Mouse (Mus musculus) CH12.LX (cell line): ENCODE data around the gene Gpat3. TPM values are rescaled to one million over a fixed set of nuclear protein-coding genes. Genes with fewer than 3 reads are reported as not detected.
A peak's percentile ranks its signal among the peaks of the same experiment; 100 is the strongest.

Source experiments
- DNase-seq: peaks from one replicate; pipeline ENCODE4 v3.0.0-alpha.2; 2013; ENCODE audit errors: extremely low read depth
- H3K27ac ChIP-seq: 2 replicates; pipeline ENCODE4 v1.5.1; 2012; ENCODE audit warnings: low read depth, mild to moderate bottlenecking, control low read depth, moderate library complexity; ENCODE audit not compliant: insufficient read depth
- H3K27me3 ChIP-seq: replicated peaks from 2 replicates; pipeline ENCODE3; 2012; ENCODE audit warnings: inconsistent platforms
- H3K36me3 ChIP-seq, 2 experiments: replicated peaks in 1 of 2; 2 replicates each; pipeline versions ENCODE3 to v1.6.1; 2012; ENCODE audit warnings: inconsistent platforms in 1 of 2, low read length in 1 of 2, mild to moderate bottlenecking in 1 of 2, mixed read lengths in 1 of 2, moderate library complexity in 1 of 2; ENCODE audit not compliant: control insufficient read depth in 1 of 2, insufficient read depth in 1 of 2
- H3K4me1 ChIP-seq, 2 experiments: 2 replicates each; pipeline ENCODE4 v1.6.1; 2012; ENCODE audit warnings: inconsistent platforms in 1 of 2, moderate library complexity in 1 of 2; ENCODE audit not compliant: insufficient read depth in 2 of 2, control insufficient read depth in 1 of 2
- H3K4me2 ChIP-seq: 2 replicates; pipeline ENCODE4 v1.6.1; 2012; ENCODE audit warnings: low read depth, mild to moderate bottlenecking, control low read depth; ENCODE audit not compliant: poor library complexity, insufficient read depth, severe bottlenecking
- H3K4me3 ChIP-seq, 3 experiments: fragments of 150-350 bp in 1 of 3; sonication (generic) in 1 of 3; replicated peaks in 1 of 3; 2 replicates each; pipeline versions ENCODE3 to v1.5.1; 2011 to 2012; ENCODE audit warnings: low read depth in 2 of 3, low read length in 2 of 3, mild to moderate bottlenecking in 2 of 3, moderate library complexity in 2 of 3, control low read depth in 1 of 3, improper control_type of control experiment in 1 of 3, inconsistent platforms in 1 of 3, mixed read lengths in 1 of 3; ENCODE audit not compliant: poor library complexity in 1 of 3
- H3K79me2 ChIP-seq: replicated peaks from 2 replicates; pipeline ENCODE4 v1.6.1; 2012; ENCODE audit warnings: mild to moderate bottlenecking, moderate library complexity; ENCODE audit not compliant: control insufficient read depth, poor library complexity, insufficient read depth, severe bottlenecking; ENCODE audit errors: extremely low read depth
- H3K9ac ChIP-seq: 2 replicates; pipeline ENCODE4 v1.6.1; 2012; ENCODE audit warnings: low read depth, mild to moderate bottlenecking, control low read depth, moderate library complexity; ENCODE audit not compliant: insufficient read depth
- H3K9me3 ChIP-seq: replicated peaks from 2 replicates; pipeline ENCODE3; 2012; ENCODE audit warnings: low read length, inconsistent platforms, mixed read lengths
- CHD1 ChIP-seq: IDR thresholded peaks from 2 replicates; pipeline ENCODE4 v1.6.1; 2012; ENCODE audit warnings: low read depth, low read length, improper control_type of control experiment, inconsistent platforms
- CHD2 ChIP-seq: IDR thresholded peaks from 2 replicates; pipeline ENCODE4 v1.6.1; 2011; ENCODE audit warnings: low read length, improper control_type of control experiment
- CTCF ChIP-seq, 2 experiments: IDR thresholded peaks in 1 of 2; conservative IDR thresholded peaks in 1 of 2; 2 replicates each; pipeline ENCODE4 v1.5.1; 2011 to 2012; ENCODE audit warnings: low read depth in 2 of 2, low read length in 2 of 2, improper control_type of control experiment in 1 of 2, inconsistent platforms in 1 of 2, mild to moderate bottlenecking in 1 of 2, moderate library complexity in 1 of 2
- ETS1 ChIP-seq: conservative IDR thresholded peaks from 2 replicates; pipeline ENCODE4 v1.6.1; 2012; ENCODE audit warnings: low read depth, mild to moderate bottlenecking, inconsistent platforms, low read length, improper control_type of control experiment, moderate library complexity
- GABPA ChIP-seq: IDR thresholded peaks from 2 replicates; pipeline ENCODE4 v1.6.1; 2012; ENCODE audit warnings: low read depth, low read length, improper control_type of control experiment, inconsistent platforms; ENCODE audit not compliant: insufficient replicate concordance
- HCFC1 ChIP-seq: IDR thresholded peaks from 2 replicates; pipeline ENCODE4 v1.6.1; 2012; ENCODE audit warnings: low read depth, mild to moderate bottlenecking, inconsistent platforms, low read length, improper control_type of control experiment
- IRF4 ChIP-seq: IDR thresholded peaks from 2 replicates; pipeline ENCODE4 v1.6.1; 2014; ENCODE audit warnings: low read depth, mild to moderate bottlenecking, inconsistent platforms, low read length, improper control_type of control experiment
- JUN ChIP-seq: IDR thresholded peaks from 2 replicates; pipeline ENCODE4 v1.6.1; 2011; ENCODE audit warnings: low read depth, mild to moderate bottlenecking, low read length, improper control_type of control experiment, moderate library complexity; ENCODE audit not compliant: insufficient read depth
- JUND ChIP-seq: conservative IDR thresholded peaks from 2 replicates; pipeline ENCODE4 v1.6.1; 2011; ENCODE audit warnings: low read depth, low read length, improper control_type of control experiment
- MAFK ChIP-seq: IDR thresholded peaks from 2 replicates; pipeline ENCODE4 v1.6.1; 2011; ENCODE audit warnings: low read length, improper control_type of control experiment; ENCODE audit not compliant: insufficient replicate concordance
- MAX ChIP-seq: IDR thresholded peaks from 2 replicates; pipeline ENCODE4 v1.6.1; 2011; ENCODE audit warnings: low read length, improper control_type of control experiment
- MAZ ChIP-seq: IDR thresholded peaks from 2 replicates; pipeline ENCODE4 v1.6.1; 2012; ENCODE audit warnings: low read depth, mild to moderate bottlenecking, inconsistent platforms, low read length, improper control_type of control experiment, moderate library complexity
- MXI1 ChIP-seq: IDR thresholded peaks from 2 replicates; pipeline ENCODE4 v1.6.1; 2011; ENCODE audit warnings: mild to moderate bottlenecking, low read depth, low read length, improper control_type of control experiment
- MYC ChIP-seq: IDR thresholded peaks from 2 replicates; pipeline ENCODE4 v1.6.1; 2011; ENCODE audit warnings: low read depth, mild to moderate bottlenecking, improper control_type of control experiment, low read length
- NELFE ChIP-seq: IDR thresholded peaks from 2 replicates; pipeline ENCODE4 v1.6.1; 2011; ENCODE audit warnings: low read depth, low read length, improper control_type of control experiment
- PAX5 ChIP-seq: IDR thresholded peaks from 2 replicates; pipeline ENCODE4 v1.6.1; 2012; ENCODE audit warnings: low read length, inconsistent platforms, mixed read lengths
- POLR2AphosphoS2 ChIP-seq: IDR thresholded peaks from 2 replicates; pipeline ENCODE4 v1.6.1; 2011; ENCODE audit warnings: low read depth, low read length, improper control_type of control experiment
- UBTF ChIP-seq: IDR thresholded peaks from 2 replicates; pipeline ENCODE4 v1.6.1; 2012; ENCODE audit warnings: low read depth, mild to moderate bottlenecking, inconsistent platforms, low read length, improper control_type of control experiment, moderate library complexity
- USF1 ChIP-seq: IDR thresholded peaks from 2 replicates; pipeline ENCODE4 v1.6.1; 2014; ENCODE audit warnings: low read depth, mild to moderate bottlenecking, inconsistent platforms, low read length, improper control_type of control experiment
- ZKSCAN1 ChIP-seq: IDR thresholded peaks from 2 replicates; pipeline ENCODE4 v1.6.1; 2012; ENCODE audit warnings: low read depth, inconsistent platforms, low read length, improper control_type of control experiment, borderline replicate concordance
- ZNF384 ChIP-seq: IDR thresholded peaks from 2 replicates; pipeline ENCODE4 v1.6.1; 2012; ENCODE audit warnings: low read depth, low read length, improper control_type of control experiment, inconsistent platforms
- dilution Hi-C: fragments of 300-500 bp; cut with MboI; formaldehyde crosslinking; loops from 2 replicates; pipeline ENCODE4 v1.14.3; 2020; ENCODE audit warnings: low sequenced_read_pairs; ENCODE audit not compliant: extremely low pct_unique_long_range_greater_than_20kb, extremely low pct_ligation_motif_present
- in situ Hi-C: fragments of 300-500 bp; cut with MboI; formaldehyde crosslinking; loops from 3 replicates; pipeline ENCODE4 v1.14.3; 2019; ENCODE audit warnings: low sequenced_read_pairs, low pct_ligation_motif_present, low pct_unique_long_range_greater_than_20kb, mixed read lengths
- polyA plus RNA-seq: library from polyadenylated mRNA; unstranded; fragments of >175 nt; gene quantifications from 2 replicates; pipeline ENCODE4 v1.2.1, GENCODE M21; 2012; ENCODE audit warnings: low read depth; ENCODE audit not compliant: insufficient read length
- total RNA-seq, 2 experiments: library from RNA; depleted of rRNA; stranded (reverse); fragments of 300-350 nt in 1 of 2; fragments of >200 nt in 1 of 2; gene quantifications; 2 replicates each; pipeline ENCODE4 v1.2.3; 2012 to 2014

Gene Gpat3
- total and polyA plus RNA-seq, 3 experiments: 0.68 to 1.5 (median 1.2) TPM

DNA sequence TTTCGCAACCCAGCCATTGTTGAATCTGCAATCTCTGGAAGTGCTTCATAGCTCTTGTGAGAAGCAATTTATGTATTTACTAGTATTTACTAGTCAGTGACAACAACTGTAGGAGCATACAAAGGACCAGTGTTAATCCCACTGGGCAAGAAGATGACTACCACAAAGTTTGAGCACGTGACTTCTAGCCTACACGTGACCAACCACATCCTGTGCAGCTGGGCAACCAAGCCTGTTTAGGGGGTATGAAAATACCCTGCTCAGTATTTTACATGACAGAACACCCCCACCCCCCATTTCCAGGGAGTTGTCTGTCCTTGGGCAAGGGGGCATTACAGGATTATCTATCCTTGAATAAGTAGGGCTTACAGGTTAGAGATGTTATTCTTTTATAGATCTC, 11.0 kb downstream of the Gpat3 start (continued):
- no peak for TF ChIP-seq ZKSCAN1
- no peak for TF ChIP-seq JUN
- TF ChIP-seq HCFC1: no peak
- no peak for TF ChIP-seq NELFE
- peak; percentile 84 for TF ChIP-seq USF1
- no peak for TF ChIP-seq ZNF384
- TF ChIP-seq MYC: peak; percentile 59; the same call in 1 of the 2 replicates
- TF ChIP-seq IRF4: no peak
- TF ChIP-seq CHD1: no peak

DNA sequence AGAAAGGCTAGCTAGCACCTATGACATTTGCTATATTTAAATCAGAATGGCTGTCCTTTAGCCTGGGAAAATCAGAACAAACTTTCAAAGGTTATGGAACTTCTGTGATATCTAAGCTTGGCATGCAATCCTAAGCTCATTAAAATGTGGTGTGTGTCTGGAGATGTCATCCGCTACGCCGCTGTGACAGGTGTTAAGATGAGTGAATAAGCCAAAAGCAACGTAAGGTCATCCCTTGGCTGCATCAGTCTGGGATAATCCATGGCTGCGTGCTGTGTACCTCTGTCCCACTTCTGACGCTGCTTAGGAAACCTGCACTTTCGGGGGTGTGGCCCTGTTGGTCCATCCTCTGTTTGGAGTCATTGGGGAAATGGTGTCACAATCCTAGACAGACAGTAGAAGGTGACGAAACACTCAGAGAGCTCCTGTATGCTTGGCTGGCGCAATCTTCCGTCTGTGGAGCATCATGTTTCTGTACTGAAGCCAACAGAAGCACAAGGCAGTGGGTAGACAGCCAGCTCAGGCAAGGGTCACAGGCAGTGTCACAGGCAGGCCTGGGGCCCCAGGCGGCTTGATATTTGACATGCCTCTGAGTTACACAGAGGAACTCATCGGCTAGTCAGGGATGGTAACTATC, 15.0 kb downstream of the Gpat3 start:
- H3K36me3 ChIP-seq: no peaks in the 10 kb centered on the region
- H3K27me3 ChIP-seq: no peaks in the 10 kb centered on the region
- H3K9me3 ChIP-seq: no peaks in the 10 kb centered on the region
- no peak overlapping the region for H3K27ac ChIP-seq
- no peak overlapping the region for H3K4me3 ChIP-seq
- no peaks in the 10 kb centered on the region for H3K79me2 ChIP-seq
- no peak overlapping the region for H3K9ac ChIP-seq
- TF ChIP-seq JUND (no peak), MAX (no peak), CTCF (conservative IDR thresholded peaks at IDR 0.05 in 1 of 2, IDR thresholded peaks at IDR 0.05 in 1 of 2; ENCODE audit: low read depth in 2 of 2, low read length in 2 of 2) (no peak), MYC (no peak), MXI1 (no peak), ETS1 (no peak), GABPA (no peak), UBTF (no peak), NELFE (no peak), PAX5 (no peak), POLR2AphosphoS2 (no peak), MAFK (no peak), MAZ (no peak), CHD2 (no peak), IRF4 (no peak)
- in situ Hi-C loops (no loop called here), dilution Hi-C loops (no loop called here)
- peaks cover 5 to 17% of the 10 kb centered on the region in 2 experiments for H3K4me1 ChIP-seq
- H3K4me2 ChIP-seq: no peak overlapping the region
- no peak for DNase-seq
